Mouse (Mus musculus) lung, embryonic 16.5 days (tissue): ENCODE data around the gene Hoxa6. TPM values are rescaled to one million over a fixed set of nuclear protein-coding genes. Genes with fewer than 3 reads are reported as not detected.
A peak's percentile ranks its signal among the peaks of the same experiment; 100 is the strongest.

Source experiments
- ATAC-seq: fragments of 200-750 bp; cut with Nextera tagmentation; 2 replicates; pipeline ENCODE4 v1.8.0; 2017; ENCODE audit warnings: low read depth, mild to moderate bottlenecking, moderate library complexity
- H3K27ac ChIP-seq: fragments of 300-500 bp; sonication (generic); 2 replicates; pipeline ENCODE4 v1.5.1; 2014; ENCODE audit warnings: mild to moderate bottlenecking, control low read depth, low read length
- H3K27me3 ChIP-seq: fragments of 300-500 bp; sonication (generic); 2 replicates; pipeline ENCODE4 v1.6.1; 2014; ENCODE audit warnings: low read depth, low read length, mixed read lengths; ENCODE audit not compliant: control insufficient read depth, insufficient read depth
- H3K36me3 ChIP-seq: fragments of 300-500 bp; sonication (generic); 2 replicates; pipeline ENCODE4 v1.6.1; 2014; ENCODE audit warnings: low read length; ENCODE audit not compliant: control insufficient read depth, insufficient read depth
- H3K4me1 ChIP-seq: fragments of 300-500 bp; sonication (generic); replicated peaks from 2 replicates; pipeline ENCODE4 v1.6.1; 2014; ENCODE audit warnings: low read length, mixed read lengths; ENCODE audit not compliant: control insufficient read depth, insufficient read depth
- H3K4me2 ChIP-seq: fragments of 300-500 bp; sonication (generic); 2 replicates; pipeline ENCODE4 v1.6.1; 2014; ENCODE audit warnings: low read depth, low read length, control low read depth
- H3K4me3 ChIP-seq: fragments of 300-500 bp; sonication (generic); 2 replicates; pipeline ENCODE4 v1.5.1; 2014; ENCODE audit warnings: mild to moderate bottlenecking, low read length, control low read depth
- H3K9ac ChIP-seq: fragments of 300-500 bp; sonication (generic); 2 replicates; pipeline ENCODE4 v1.6.1; 2014; ENCODE audit warnings: low read length, control low read depth
- H3K9me3 ChIP-seq: fragments of 300-500 bp; sonication (generic); 2 replicates; pipeline ENCODE4 v1.6.1; 2016; ENCODE audit warnings: low read length; ENCODE audit not compliant: control insufficient read depth
- WGBS: fragments of 180-500 bp; shearing (Covaris S2); extraction: QIAGEN DNeasy Blood & Tissue Kit; methylation state at CpG from one replicate; pipeline ENCODE4 v1.1.7; 2014; 5-methylcytosine and 5-hydroxymethylcytosine counted together
- microRNA counts: library from miRNA; unstranded; fragments of <30 nt; microRNA quantifications from one replicate; lab custom pipeline; 2016
- microRNA-seq: library from miRNA; unstranded; fragments of <30 nt; microRNA quantifications from one replicate; pipeline ENCODE4, GENCODE M21; 2016
- polyA plus RNA-seq: library from polyadenylated mRNA; unstranded; fragments of >200 nt; fragmentation: Nextera tagmentation; extraction: Ambion mirVana; gene quantifications from 2 replicates; pipeline ENCODE4 v1.2.1, GENCODE M21; 2015

Gene Hoxa6
- polyA plus RNA-seq, 1 experiment from 2014 or later = 2.2 TPM

- 3% methylated on average over 12 of the region's 12 CpGs for WGBS
- ATAC-seq = peak; percentile 24; the same call in 1 of the 2 replicates
Measured at GRCm38 (mm10) chr6:52159164-52159761, 49.3 kb downstream of the Hoxa6 start.

DNA sequence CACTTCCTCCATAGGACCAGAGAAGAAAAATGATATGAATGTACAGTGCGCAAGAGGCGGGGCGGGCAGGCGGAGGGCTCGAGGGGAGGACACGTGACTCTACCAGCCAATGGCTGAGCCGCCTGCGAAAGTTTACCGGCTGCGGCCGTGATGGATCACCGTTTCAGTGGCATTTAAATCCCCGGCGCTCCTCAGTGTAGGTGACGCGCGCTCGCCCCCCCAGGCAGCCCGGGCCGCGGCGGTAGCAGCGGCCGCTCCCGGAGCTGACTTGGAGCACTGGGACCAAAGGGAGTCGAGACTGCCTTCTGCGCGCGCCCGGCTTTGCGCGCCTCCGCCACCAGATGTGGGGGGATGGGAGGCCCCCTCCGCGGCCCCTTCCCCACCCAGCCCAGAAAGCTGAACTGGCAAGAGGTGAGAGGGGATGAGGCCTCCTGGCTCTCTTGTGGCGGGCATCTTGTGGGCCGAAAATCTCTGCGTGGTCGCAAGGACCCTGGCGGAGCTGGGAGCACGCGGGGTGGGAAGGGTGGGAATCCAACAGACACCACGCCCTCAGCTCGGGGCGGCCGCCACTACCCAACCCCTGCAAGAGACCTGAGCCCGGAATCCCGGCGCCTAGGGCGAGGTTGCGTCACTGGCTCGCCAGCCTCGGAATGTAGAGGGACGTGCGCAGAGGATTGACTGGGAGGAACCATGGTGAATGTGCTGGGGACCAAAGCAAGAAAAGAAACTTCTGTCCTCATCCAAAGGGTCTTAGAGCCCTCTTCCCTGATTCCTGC is 50.1 kb downstream of the Hoxa6 start, which contains the start of gene Hoxa1:
Gene Hoxa1 (minus strand): TSS at position 42 of the 776 bp plus-strand sequence.
- H3K9me3 ChIP-seq = no peaks in the 10 kb centered on the region
- peaks cover 57% of the 10 kb centered on the region for H3K27me3 ChIP-seq
- H3K4me2 ChIP-seq = peak within 1 kb of the TSS; percentile 96
- peaks cover 10% of the 10 kb centered on the region for H3K4me1 ChIP-seq
- H3K36me3 ChIP-seq = no peaks in the 10 kb centered on the region
- peak within 1 kb of the TSS; percentile 85 for H3K9ac ChIP-seq
- ATAC-seq = peak; percentile 88
- under 1% methylated on average over 45 of the region's 55 CpGs for WGBS
- peak within 1 kb of the TSS; percentile 80 for H3K4me3 ChIP-seq
- H3K27ac ChIP-seq = peak within 1 kb of the TSS; percentile 98

More at GRCm38 (mm10) chr6:52159164-52159761, 49.3 kb downstream of the Hoxa6 start:
- Histone ChIP-seq H3K9me3 (no peaks in the 10 kb centered on the region), H3K4me1 (peaks cover 10% of the 10 kb centered on the region), H3K27me3 (peaks cover 52% of the 10 kb centered on the region), H3K36me3 (no peaks in the 10 kb centered on the region), H3K27ac (peak overlapping the region; percentile 98), H3K4me3 (peak overlapping the region; percentile 80), H3K9ac (peak overlapping the region; percentile 85), H3K4me2 (peak overlapping the region; percentile 96)

DNA sequence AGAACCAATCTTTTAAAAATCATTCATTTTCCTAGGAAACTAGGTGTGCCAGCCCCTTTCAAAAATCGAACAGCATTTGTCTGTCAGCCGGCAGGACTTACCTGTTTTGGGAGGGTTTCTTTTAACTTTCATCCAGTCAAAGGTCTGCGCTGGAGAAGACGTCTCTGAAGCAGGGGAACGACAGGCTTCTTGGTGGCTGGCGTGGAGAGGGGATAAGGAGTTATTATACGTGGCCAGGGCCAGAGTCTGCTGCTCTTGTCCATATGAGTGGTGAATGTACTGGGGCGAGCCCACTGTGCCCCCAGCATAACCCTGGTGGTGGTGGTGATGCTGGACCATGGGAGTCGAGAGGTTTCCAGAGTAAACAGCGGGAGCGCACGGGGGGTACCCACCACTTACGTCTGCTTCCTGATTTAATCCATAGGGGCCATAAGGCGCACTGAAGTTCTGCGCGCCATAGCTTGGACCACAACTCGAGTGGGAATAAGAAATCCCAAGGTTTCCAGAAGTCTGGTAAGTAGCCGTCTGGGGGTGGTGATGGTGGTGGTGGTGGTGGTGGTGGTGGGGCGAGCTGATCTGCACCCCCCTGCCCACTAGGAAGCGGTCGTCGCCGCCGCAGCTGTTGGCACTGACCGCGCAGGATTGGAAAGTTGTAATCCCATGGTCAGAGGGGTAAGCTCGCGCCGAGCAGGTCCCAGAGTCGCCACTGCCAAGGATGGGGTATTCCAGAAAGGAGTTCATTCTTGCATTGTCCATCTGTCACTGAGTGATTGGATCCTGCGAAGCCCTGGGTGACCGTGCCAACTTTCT is 50.9 kb downstream of the Hoxa6 start:
- Histone ChIP-seq H3K36me3 (no peaks in the 10 kb centered on the region), H3K27me3 (peaks cover 64% of the 10 kb centered on the region), H3K4me1 (peaks cover 10% of the 10 kb centered on the region), H3K4me3 (peak overlapping the region; percentile 80), H3K4me2 (peak overlapping the region; percentile 96), H3K9ac (peak overlapping the region; percentile 38), H3K27ac (no peak overlapping the region), H3K9me3 (no peaks in the 10 kb centered on the region)
- ATAC-seq = no peak
- WGBS = 1% methylated on average over 32 of the region's 32 CpGs

DNA sequence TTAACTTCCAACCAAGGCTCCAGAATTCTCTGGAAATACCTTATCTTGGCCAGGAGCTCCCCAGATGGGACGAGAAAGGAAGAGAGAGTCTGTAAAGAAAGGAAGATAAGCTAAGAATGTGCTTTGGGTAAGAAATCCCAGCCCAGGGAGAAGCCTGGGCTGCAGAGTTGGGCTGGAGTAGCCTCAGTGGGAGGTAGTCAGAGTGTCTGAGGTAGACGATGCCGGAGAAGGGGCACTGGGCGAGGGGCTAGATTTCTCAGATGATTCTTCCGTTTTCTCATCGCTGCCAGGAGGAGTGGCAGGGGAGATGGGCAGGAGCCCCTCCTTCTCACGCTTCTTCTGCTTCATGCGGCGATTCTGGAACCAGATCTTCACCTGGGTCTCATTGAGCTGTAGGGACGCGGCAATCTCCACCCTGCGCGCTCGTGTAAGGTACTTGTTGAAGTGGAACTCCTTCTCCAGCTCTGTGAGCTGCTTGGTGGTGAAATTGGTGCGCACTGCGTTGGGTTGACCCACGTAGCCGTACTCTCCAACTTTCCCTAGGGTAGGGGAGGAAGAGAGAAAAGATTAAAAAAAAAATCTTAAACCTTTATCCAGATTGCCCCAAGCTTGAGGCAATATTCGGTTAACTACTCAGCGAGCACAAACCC is 51.8 kb downstream of the Hoxa6 start:
- Histone ChIP-seq H3K4me1 (peaks cover 8% of the 10 kb centered on the region), H3K4me3 (0 out of 2 replicates have a peak overlapping the region, but pooled peaks have one; percentile 80), H3K27me3 (peaks cover 67% of the 10 kb centered on the region), H3K9me3 (no peaks in the 10 kb centered on the region), H3K36me3 (no peaks in the 10 kb centered on the region), H3K27ac (no peak overlapping the region), H3K9ac (no peak overlapping the region), H3K4me2 (peak overlapping the region; percentile 96; the same call in 1 of the 2 replicates)
- 15% methylated on average over 20 of the region's 20 CpGs for WGBS
- ATAC-seq = no peak

MicroRNAs encoded within 50 kb of the gene (microRNA counts, 519-probe panel; counts per million panel counts)
- 1,826 counts per million, percentile 30 among the panel's probes with 10 or more counts for microRNA mmu-miR-196b (lab: Ali Mortazavi, UCI)

Small RNAs within 50 kb of the gene (microRNA-seq; reads per million reads assigned to microRNA genes)
- gene Mir196b = 56.3 reads per million, percentile 44 among the genes with 10 or more reads in this experiment

Other genes with a start within 250 kb of the Hoxa6 start
- 68.7 and 71.7 TPM in 2 replicates for gene Skap2, start 196.2 kb downstream of the Hoxa6 start, polyA plus RNA-seq
- gene Hoxa1, start 50.4 kb downstream of the Hoxa6 start, polyA plus RNA-seq = 1.4 and 1.6 TPM in 2 replicates
- gene Hoxa2, start 43.9 kb downstream of the Hoxa6 start, polyA plus RNA-seq = 9.5 and 10.2 TPM in 2 replicates
- gene 5730596B20Rik, start 31.2 kb downstream of the Hoxa6 start, polyA plus RNA-seq = 2.4 and 2.5 TPM in 2 replicates
- 2.4 and 2.7 TPM in 2 replicates for gene Hoxa4, start 17.0 kb downstream of the Hoxa6 start, polyA plus RNA-seq
- 32.3 and 36.3 TPM in 2 replicates for gene Hoxa5, start 4.1 kb downstream of the Hoxa6 start, polyA plus RNA-seq
- 6.6 and 7.6 TPM in 2 replicates for gene Hoxa3, start 4.6 kb upstream of the Hoxa6 start, polyA plus RNA-seq
- not detected in 2 replicates for gene Gm28308, start 4.6 kb upstream of the Hoxa6 start, polyA plus RNA-seq
- gene Hoxa7, start 13.1 kb upstream of the Hoxa6 start, polyA plus RNA-seq = 5.8 and 6.9 TPM in 2 replicates
- 0.06 and 0.41 TPM in 2 replicates for gene Hoxa9, start 22.4 kb upstream of the Hoxa6 start, polyA plus RNA-seq
- 0.21 TPM in 1 of 2 replicates, not detected in the other for gene Hoxa10, start 32.1 kb upstream of the Hoxa6 start, polyA plus RNA-seq
- gene Hoxa11, start 37.1 kb upstream of the Hoxa6 start, polyA plus RNA-seq = not detected in 2 replicates
- gene Hoxa13, start 52.2 kb upstream of the Hoxa6 start, polyA plus RNA-seq = not detected in 2 replicates
- gene Evx1, start 104.8 kb upstream of the Hoxa6 start, polyA plus RNA-seq = not detected in 2 replicates